Mouse (Mus musculus) heart, embryonic 16.5 days (tissue): ENCODE results near the gene Ppp2r1b. TPM values are rescaled to one million over a fixed set of nuclear protein-coding genes. Genes with fewer than 3 reads are reported as not detected.
A peak's percentile ranks its signal among the peaks of the same experiment; 100 is the strongest.

Experiments
- ATAC-seq: fragments of 200-750 bp; cut with Nextera tagmentation; replicated peaks from 2 replicates; pipeline ENCODE4 v1.8.0; 2017; ENCODE audit warnings: moderate number of reproducible peaks; ENCODE audit not compliant: insufficient read depth, low FRiP score; ENCODE audit errors: extremely low read depth
- H3K27ac ChIP-seq: fragments of 300-500 bp; sonication (generic); 2 replicates; pipeline ENCODE4 v1.5.1; 2014; ENCODE audit warnings: mild to moderate bottlenecking, low read length, control low read depth, moderate library complexity
- H3K27me3 ChIP-seq: fragments of 300-500 bp; sonication (generic); 2 replicates; pipeline ENCODE4 v1.6.1; 2014; ENCODE audit warnings: low read length, mixed read lengths; ENCODE audit not compliant: control insufficient read depth, insufficient read depth
- H3K36me3 ChIP-seq: fragments of 300-500 bp; sonication (generic); 2 replicates; pipeline ENCODE4 v1.6.1; 2014; ENCODE audit not compliant: control insufficient read depth, insufficient read depth
- H3K4me1 ChIP-seq: fragments of 300-500 bp; sonication (generic); 2 replicates; pipeline ENCODE4 v1.6.1; 2014; ENCODE audit warnings: low read length, mixed read lengths; ENCODE audit not compliant: control insufficient read depth, insufficient read depth
- H3K4me2 ChIP-seq: fragments of 300-500 bp; sonication (generic); 2 replicates; pipeline ENCODE4 v1.6.1; 2014; ENCODE audit warnings: low read depth, mild to moderate bottlenecking, control low read depth, low read length
- H3K4me3 ChIP-seq: fragments of 300-500 bp; sonication (generic); 2 replicates; pipeline ENCODE4 v1.5.1; 2014; ENCODE audit warnings: mild to moderate bottlenecking, control low read depth, low read length
- H3K9ac ChIP-seq: fragments of 300-500 bp; sonication (generic); 2 replicates; pipeline ENCODE4 v1.6.1; 2014; ENCODE audit warnings: low read length, control low read depth
- H3K9me3 ChIP-seq: fragments of 300-500 bp; sonication (generic); replicated peaks from 2 replicates; pipeline ENCODE4 v1.6.1; 2016; ENCODE audit warnings: low read length; ENCODE audit not compliant: control insufficient read depth
- WGBS: fragments of 180-500 bp; shearing (Covaris S2); extraction: QIAGEN DNeasy Blood & Tissue Kit; methylation state at CpG from one replicate; pipeline ENCODE4 v1.1.7; 2014; 5-methylcytosine and 5-hydroxymethylcytosine counted together
- polyA plus RNA-seq: library from polyadenylated mRNA; unstranded; fragments of >200 nt; fragmentation: Nextera tagmentation; extraction: Ambion mirVana; gene quantifications from 2 replicates; pipeline ENCODE4 v1.2.1, GENCODE M21; 2015

Ppp2r1b gene
- polyA plus RNA-seq, 1 experiment from 2014 or later: 41.8 TPM

GRCm38 (mm10) chr9:50847606-50848368 is 2.7 kb downstream of the Ppp2r1b start:
- H3K4me1 ChIP-seq: peaks cover 16% of the 10 kb centered on the region
- 66% methylated on average over 12 of the region's 12 CpGs for WGBS
- H3K27ac ChIP-seq: no peak overlapping the region
- H3K4me2 ChIP-seq: no peak overlapping the region
- no peaks in the 10 kb centered on the region for H3K9me3 ChIP-seq
- no peak overlapping the region for H3K9ac ChIP-seq
- no peaks in the 10 kb centered on the region for H3K27me3 ChIP-seq
- H3K4me3 ChIP-seq: no peak overlapping the region
- no peak for ATAC-seq
- peaks cover 5% of the 10 kb centered on the region; the same call in 1 of the 2 replicates for H3K36me3 ChIP-seq

GRCm38 (mm10) chr9:50848821-50849220 is 3.7 kb downstream of the Ppp2r1b start:
- Histone ChIP-seq H3K4me3 (no peak overlapping the region), H3K4me1 (peaks cover 22% of the 10 kb centered on the region), H3K9ac (no peak overlapping the region), H3K36me3 (peaks cover 2% of the 10 kb centered on the region; the same call in 1 of the 2 replicates), H3K9me3 (no peaks in the 10 kb centered on the region), H3K27me3 (no peaks in the 10 kb centered on the region), H3K4me2 (no peak overlapping the region), H3K27ac (no peak overlapping the region)
- WGBS: 70% methylated on average over 5 of the region's 5 CpGs
- no peak for ATAC-seq

- Histone ChIP-seq H3K27ac (no peak overlapping the region), H3K9me3 (no peaks in the 10 kb centered on the region), H3K4me3 (no peak overlapping the region), H3K4me1 (peaks cover 22% of the 10 kb centered on the region), H3K27me3 (no peaks in the 10 kb centered on the region), H3K36me3 (no peaks in the 10 kb centered on the region), H3K9ac (no peak overlapping the region), H3K4me2 (no peak overlapping the region)
- ATAC-seq: peak; percentile 78
- 19% methylated on average over 8 of the region's 8 CpGs for WGBS
Observed at GRCm38 (mm10) chr9:50849249-50849648, 4.1 kb downstream of the Ppp2r1b start.

- peaks cover 22% of the 10 kb centered on the region for H3K4me1 ChIP-seq
- no peak overlapping the region for H3K27ac ChIP-seq
- no peak for ATAC-seq
- peak overlapping the region; percentile 59; the same call in 1 of the 2 replicates for H3K4me2 ChIP-seq
- peak overlapping the region; percentile 45; the same call in 1 of the 2 replicates for H3K9ac ChIP-seq
- no peaks in the 10 kb centered on the region for H3K36me3 ChIP-seq
- H3K27me3 ChIP-seq: no peaks in the 10 kb centered on the region
- H3K4me3 ChIP-seq: no peak overlapping the region
- no peaks in the 10 kb centered on the region for H3K9me3 ChIP-seq
- 47% methylated on average over 9 of the region's 9 CpGs for WGBS
Observed at GRCm38 (mm10) chr9:50849755-50850154, 4.7 kb downstream of the Ppp2r1b start.

GRCm38 (mm10) chr9:50850271-50850670 is 5.2 kb downstream of the Ppp2r1b start:
- H3K27me3 ChIP-seq: no peaks in the 10 kb centered on the region
- peak overlapping the region; percentile 45 for H3K9ac ChIP-seq
- ATAC-seq: no peak; the same call in 1 of the 2 replicates
- peak overlapping the region; percentile 59 for H3K4me2 ChIP-seq
- no peak overlapping the region for H3K27ac ChIP-seq
- no peaks in the 10 kb centered on the region for H3K9me3 ChIP-seq
- H3K36me3 ChIP-seq: no peaks in the 10 kb centered on the region
- H3K4me3 ChIP-seq: peak overlapping the region; percentile 19
- H3K4me1 ChIP-seq: peaks cover 22% of the 10 kb centered on the region
- 14% methylated on average over 11 of the region's 11 CpGs for WGBS

GRCm38 (mm10) chr9:50850713-50851112 is 5.6 kb downstream of the Ppp2r1b start:
- Histone ChIP-seq H3K4me3 (peak overlapping the region; percentile 19), H3K4me2 (peak overlapping the region; percentile 59), H3K27me3 (no peaks in the 10 kb centered on the region), H3K9me3 (no peaks in the 10 kb centered on the region), H3K9ac (peak overlapping the region; percentile 45), H3K4me1 (peaks cover 22% of the 10 kb centered on the region), H3K27ac (no peak overlapping the region), H3K36me3 (no peaks in the 10 kb centered on the region)
- no peak for ATAC-seq
- WGBS: 25% methylated on average over 8 of the region's 8 CpGs

- Histone ChIP-seq H3K27ac (no peak overlapping the region; the same call in 1 of the 2 replicates), H3K4me1 (peaks cover 31% of the 10 kb centered on the region)
Observed at GRCm38 (mm10) chr9:50852634-50853349, 7.7 kb downstream of the Ppp2r1b start.

GRCm38 (mm10) chr9:50854376-50854775 is 9.3 kb downstream of the Ppp2r1b start:
- Histone ChIP-seq H3K27me3 (no peaks in the 10 kb centered on the region), H3K9ac (no peak overlapping the region), H3K36me3 (peaks cover 3% of the 10 kb centered on the region; the same call in 1 of the 2 replicates), H3K4me3 (no peak overlapping the region), H3K27ac (no peak overlapping the region), H3K4me1 (peaks cover 33% of the 10 kb centered on the region), H3K4me2 (no peak overlapping the region), H3K9me3 (no peaks in the 10 kb centered on the region)
- ATAC-seq: no peak
- 74% methylated on average over 8 of the region's 8 CpGs for WGBS

More at GRCm38 (mm10) chr9:50852634-50853349, 7.7 kb downstream of the Ppp2r1b start:
- 42% methylated on average over 17 of the region's 17 CpGs for WGBS
- Histone ChIP-seq H3K9me3 (no peaks in the 10 kb centered on the region), H3K27me3 (no peaks in the 10 kb centered on the region), H3K4me2 (peak overlapping the region; percentile 57), H3K36me3 (no peaks in the 10 kb centered on the region), H3K9ac (peak overlapping the region; percentile 42; the same call in 1 of the 2 replicates), H3K4me3 (peak overlapping the region; percentile 24; the same call in 1 of the 2 replicates)
- no peak for ATAC-seq
